Mouse (Mus musculus): ENCODE measurements at regions not wholly inside any gene's neighbourhood (a gene's known extent, or its start where the extent isn't known, plus 50 kb on each side); places are given as distances from the start of the nearest gene placed in this dataset.
"Not testable (repeated sequence)": the region's sequence is repeated elsewhere in the genome, so short reads cannot be mapped to it uniquely, and the experiment has no call there.

DNA sequence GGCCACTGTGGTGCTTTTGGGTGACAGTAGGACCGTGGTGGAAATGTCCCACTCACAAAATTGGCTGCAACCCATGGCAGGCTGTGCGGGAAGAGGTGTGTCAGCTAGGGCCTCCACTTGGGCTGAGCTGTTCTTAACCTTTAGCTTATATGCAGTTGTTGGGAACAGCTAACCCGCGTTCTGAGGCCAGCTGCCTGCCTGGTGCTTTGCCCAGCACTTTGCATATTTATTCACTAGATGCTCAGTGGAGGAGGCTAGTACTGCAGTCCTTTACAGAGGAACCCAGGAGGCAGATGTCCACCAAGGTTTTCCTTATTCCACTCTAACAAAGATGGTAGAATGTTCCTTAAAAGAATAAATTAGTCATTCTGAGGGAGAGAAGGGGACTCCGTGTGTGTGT lies 101.3 kb downstream of the Sox2 start:
- TF ChIP-seq TAL1 (conservative IDR thresholded peaks at IDR 0.05; ENCODE audit: low read depth, low read length) (no peak), GATA1 (IDR thresholded peaks at IDR 0.05; ENCODE audit: borderline replicate concordance, low read length) (no peak)
- Histone ChIP-seq H3K27me3 (ENCODE audit: insufficient read depth, low read length) (no peaks in the 10 kb centered on the region), H3K36me3 (replicated peaks) (no peaks in the 10 kb centered on the region), H3K4me3 (ENCODE audit: low read depth, low read length) (no peak overlapping the region), H3K9me3 (replicated peaks) (peaks cover 39% of the 10 kb centered on the region), H3K4me1 (ENCODE audit: insufficient read depth, low read depth, low read length) (no peaks in the 10 kb centered on the region)
- DNase-seq (ENCODE audit: low spot score) (no peak), ATAC-seq (ENCODE audit: extremely low read depth, insufficient number of reproducible peaks, low FRiP score, poor library complexity, severe bottlenecking) (no peak)

DNA sequence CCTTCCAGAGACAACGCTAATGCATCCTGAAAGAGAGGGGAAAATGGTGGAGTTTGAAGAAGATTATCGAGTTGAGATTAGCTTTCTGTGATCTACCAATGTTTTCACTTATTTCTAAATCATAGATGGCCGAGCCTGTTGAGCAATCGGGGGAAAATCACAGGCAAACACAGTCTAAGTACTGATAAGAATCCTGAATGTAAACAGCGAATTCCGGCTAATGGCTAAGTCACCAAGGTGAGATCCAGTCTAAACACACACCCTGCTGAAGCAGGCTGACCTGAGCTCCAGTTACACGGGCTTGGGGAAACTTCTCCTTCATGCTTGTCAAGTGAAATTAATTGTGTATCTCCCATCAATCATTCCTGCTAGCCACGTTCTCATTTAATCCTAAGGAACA lies 103.4 kb downstream of the Sox2 start:
- Histone ChIP-seq H3K36me3 (replicated peaks) (no peaks in the 10 kb centered on the region), H3K4me3 (ENCODE audit: low read depth, low read length) (no peak overlapping the region), H3K27me3 (ENCODE audit: insufficient read depth, low read length) (no peaks in the 10 kb centered on the region), H3K4me1 (ENCODE audit: insufficient read depth, low read depth, low read length) (no peaks in the 10 kb centered on the region), H3K9me3 (replicated peaks) (peaks cover 38% of the 10 kb centered on the region)
- no peak for ATAC-seq (ENCODE audit: extremely low read depth, insufficient number of reproducible peaks, low FRiP score, poor library complexity, severe bottlenecking)
- no peak for DNase-seq (ENCODE audit: low spot score)
- no peak for TF ChIP-seq GATA1 (IDR thresholded peaks at IDR 0.05; ENCODE audit: borderline replicate concordance, low read length)
- TF ChIP-seq TAL1 (conservative IDR thresholded peaks at IDR 0.05; ENCODE audit: low read depth, low read length), result no peak
- no peak for TF ChIP-seq GATA2 (IDR thresholded peaks at IDR 0.05; ENCODE audit: borderline replicate concordance, low read depth, low read length)
- no peak for TF ChIP-seq POLR2AphosphoS5 (IDR thresholded peaks at IDR 0.05; ENCODE audit: insufficient replicate concordance, low read depth, low read length)
- TF ChIP-seq CTCF (IDR thresholded peaks at IDR 0.05; ENCODE audit: low read depth, low read length), result no peak

DNA sequence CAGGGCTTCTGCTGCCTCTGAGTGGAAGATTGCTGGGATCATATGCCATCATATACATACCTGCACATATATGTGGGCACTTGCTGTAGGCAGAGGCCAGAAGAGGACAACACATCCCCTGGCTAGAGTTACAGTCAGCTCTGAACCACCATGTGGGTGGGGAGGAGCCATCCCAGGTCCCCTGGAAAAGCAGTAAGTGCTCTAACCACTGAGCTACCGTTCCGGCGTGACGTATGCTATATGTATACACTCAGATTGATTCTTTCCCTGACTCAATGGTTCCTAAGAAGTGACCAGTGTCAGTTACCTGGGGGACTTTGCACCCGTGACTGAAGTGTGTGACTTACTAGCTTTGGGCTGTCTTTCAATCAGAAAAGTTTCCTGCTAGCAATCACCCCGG lies 104.6 kb downstream of the Sox2 start:
- TF ChIP-seq GATA2 (IDR thresholded peaks at IDR 0.05; ENCODE audit: borderline replicate concordance, low read depth, low read length), result no peak
- TF ChIP-seq CTCF (IDR thresholded peaks at IDR 0.05; ENCODE audit: low read depth, low read length), result no peak
- TF ChIP-seq GATA1 (IDR thresholded peaks at IDR 0.05; ENCODE audit: borderline replicate concordance, low read length), result no peak
- no peak for TF ChIP-seq TAL1 (conservative IDR thresholded peaks at IDR 0.05; ENCODE audit: low read depth, low read length)
- TF ChIP-seq POLR2AphosphoS5 (IDR thresholded peaks at IDR 0.05; ENCODE audit: insufficient replicate concordance, low read depth, low read length), result no peak
- H3K4me1 ChIP-seq (ENCODE audit: insufficient read depth, low read depth, low read length), result no peaks in the 10 kb centered on the region
- no peaks in the 10 kb centered on the region for H3K27me3 ChIP-seq (ENCODE audit: insufficient read depth, low read length)
- peaks cover 37% of the 10 kb centered on the region for H3K9me3 ChIP-seq (replicated peaks)
- no peak overlapping the region for H3K4me3 ChIP-seq (ENCODE audit: low read depth, low read length)
- ATAC-seq (ENCODE audit: extremely low read depth, insufficient number of reproducible peaks, low FRiP score, poor library complexity, severe bottlenecking) (no peak), DNase-seq (ENCODE audit: low spot score) (no peak)
- no peaks in the 10 kb centered on the region for H3K36me3 ChIP-seq (replicated peaks)

DNA sequence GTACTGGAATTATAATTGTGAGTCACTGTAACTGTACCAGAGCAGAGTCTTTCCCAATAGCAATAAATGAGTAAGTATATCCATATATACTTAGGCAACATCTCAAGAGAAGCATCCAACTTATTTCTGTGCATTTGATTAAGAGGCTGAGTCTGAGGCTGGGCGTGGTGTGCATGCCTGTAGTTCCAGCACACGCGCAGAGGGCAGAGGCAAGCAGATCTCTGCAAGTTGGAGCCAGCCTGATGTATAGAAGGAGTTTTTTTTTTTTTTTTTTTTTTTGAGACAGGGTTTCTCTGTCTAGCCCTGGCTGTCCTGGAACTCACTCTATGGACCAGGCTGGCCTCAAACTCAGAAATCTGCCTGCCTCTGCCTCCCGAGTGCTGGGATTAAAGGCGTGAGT lies 105.1 kb downstream of the Sox2 start:
- not testable (repeated sequence) for H3K27me3 ChIP-seq (ENCODE audit: insufficient read depth, low read length); ATAC-seq (ENCODE audit: extremely low read depth, insufficient number of reproducible peaks, low FRiP score, poor library complexity, severe bottlenecking); DNase-seq (ENCODE audit: low spot score); H3K4me1 ChIP-seq (ENCODE audit: insufficient read depth, low read depth, low read length); H3K4me3 ChIP-seq (ENCODE audit: low read depth, low read length); H3K36me3 ChIP-seq (replicated peaks)
- peaks cover 39% of the 10 kb centered on the region for H3K9me3 ChIP-seq (replicated peaks)

DNA sequence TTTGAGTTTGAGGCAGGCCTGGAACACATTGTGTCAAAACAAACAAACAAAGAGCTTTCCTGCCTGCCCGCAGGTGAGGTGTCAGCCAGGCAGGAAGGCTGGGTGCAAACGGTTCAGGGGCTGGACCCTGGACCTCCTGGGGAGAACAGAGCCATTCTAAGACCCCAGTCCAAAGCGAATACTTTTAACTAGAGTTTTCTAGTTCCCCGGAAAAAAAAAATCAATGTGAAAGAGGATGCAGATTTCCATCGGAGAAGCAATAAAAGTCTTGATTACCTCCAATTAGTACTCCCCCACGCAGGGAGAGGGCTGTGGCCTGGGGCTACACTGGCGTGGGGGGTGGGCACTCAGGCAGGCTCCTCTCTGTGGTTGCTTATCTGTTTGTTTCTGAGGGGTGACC lies 106.4 kb downstream of the Sox2 start:
- H3K9me3 ChIP-seq (replicated peaks), result peaks cover 42% of the 10 kb centered on the region
- DNase-seq (ENCODE audit: low spot score) (no peak), ATAC-seq (ENCODE audit: extremely low read depth, insufficient number of reproducible peaks, low FRiP score, poor library complexity, severe bottlenecking) (no peak)
- no peaks in the 10 kb centered on the region for H3K27me3 ChIP-seq (ENCODE audit: insufficient read depth, low read length)
- H3K4me1 ChIP-seq (ENCODE audit: insufficient read depth, low read depth, low read length), result no peaks in the 10 kb centered on the region
- H3K36me3 ChIP-seq (replicated peaks), result no peaks in the 10 kb centered on the region
- no peak overlapping the region for H3K4me3 ChIP-seq (ENCODE audit: low read depth, low read length)
- TF ChIP-seq GATA1 (IDR thresholded peaks at IDR 0.05; ENCODE audit: borderline replicate concordance, low read length), result no peak
- TF ChIP-seq POLR2AphosphoS5 (IDR thresholded peaks at IDR 0.05; ENCODE audit: insufficient replicate concordance, low read depth, low read length), result no peak
- no peak for TF ChIP-seq GATA2 (IDR thresholded peaks at IDR 0.05; ENCODE audit: borderline replicate concordance, low read depth, low read length)
- no peak for TF ChIP-seq TAL1 (conservative IDR thresholded peaks at IDR 0.05; ENCODE audit: low read depth, low read length)
- no peak for TF ChIP-seq CTCF (IDR thresholded peaks at IDR 0.05; ENCODE audit: low read depth, low read length)

DNA sequence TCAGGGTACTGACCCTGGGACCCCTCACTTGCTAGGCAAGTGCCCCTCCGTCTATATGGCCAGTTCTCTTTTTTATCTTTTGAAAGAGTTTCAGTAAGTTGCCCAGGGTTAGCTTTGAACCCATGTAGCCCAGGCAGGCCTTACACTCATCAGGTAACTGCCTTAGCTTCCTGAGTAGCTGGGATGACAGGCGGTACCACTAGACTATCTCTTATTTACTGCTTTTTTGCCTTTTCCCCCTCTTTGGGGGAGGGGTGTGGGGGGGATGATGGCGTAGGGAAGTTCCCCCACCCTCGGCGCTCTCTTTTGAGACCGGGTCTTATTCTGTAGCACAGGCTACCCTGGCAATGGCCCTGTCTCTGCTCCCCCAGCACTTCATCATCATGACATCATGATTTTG lies 106.9 kb downstream of the Sox2 start:
- ATAC-seq (ENCODE audit: extremely low read depth, insufficient number of reproducible peaks, low FRiP score, poor library complexity, severe bottlenecking) (no peak), DNase-seq (ENCODE audit: low spot score) (no peak)
- no peaks in the 10 kb centered on the region for H3K4me1 ChIP-seq (ENCODE audit: insufficient read depth, low read depth, low read length)
- no peaks in the 10 kb centered on the region for H3K27me3 ChIP-seq (ENCODE audit: insufficient read depth, low read length)
- peaks cover 38% of the 10 kb centered on the region for H3K9me3 ChIP-seq (replicated peaks)
- H3K36me3 ChIP-seq (replicated peaks), result no peaks in the 10 kb centered on the region
- TF ChIP-seq TAL1 (conservative IDR thresholded peaks at IDR 0.05; ENCODE audit: low read depth, low read length), result no peak
- TF ChIP-seq GATA1 (IDR thresholded peaks at IDR 0.05; ENCODE audit: borderline replicate concordance, low read length), result no peak
- no peak for TF ChIP-seq CTCF (IDR thresholded peaks at IDR 0.05; ENCODE audit: low read depth, low read length)
- TF ChIP-seq POLR2AphosphoS5 (IDR thresholded peaks at IDR 0.05; ENCODE audit: insufficient replicate concordance, low read depth, low read length), result no peak
- no peak for TF ChIP-seq GATA2 (IDR thresholded peaks at IDR 0.05; ENCODE audit: borderline replicate concordance, low read depth, low read length)
- no peak overlapping the region for H3K4me3 ChIP-seq (ENCODE audit: low read depth, low read length)

DNA sequence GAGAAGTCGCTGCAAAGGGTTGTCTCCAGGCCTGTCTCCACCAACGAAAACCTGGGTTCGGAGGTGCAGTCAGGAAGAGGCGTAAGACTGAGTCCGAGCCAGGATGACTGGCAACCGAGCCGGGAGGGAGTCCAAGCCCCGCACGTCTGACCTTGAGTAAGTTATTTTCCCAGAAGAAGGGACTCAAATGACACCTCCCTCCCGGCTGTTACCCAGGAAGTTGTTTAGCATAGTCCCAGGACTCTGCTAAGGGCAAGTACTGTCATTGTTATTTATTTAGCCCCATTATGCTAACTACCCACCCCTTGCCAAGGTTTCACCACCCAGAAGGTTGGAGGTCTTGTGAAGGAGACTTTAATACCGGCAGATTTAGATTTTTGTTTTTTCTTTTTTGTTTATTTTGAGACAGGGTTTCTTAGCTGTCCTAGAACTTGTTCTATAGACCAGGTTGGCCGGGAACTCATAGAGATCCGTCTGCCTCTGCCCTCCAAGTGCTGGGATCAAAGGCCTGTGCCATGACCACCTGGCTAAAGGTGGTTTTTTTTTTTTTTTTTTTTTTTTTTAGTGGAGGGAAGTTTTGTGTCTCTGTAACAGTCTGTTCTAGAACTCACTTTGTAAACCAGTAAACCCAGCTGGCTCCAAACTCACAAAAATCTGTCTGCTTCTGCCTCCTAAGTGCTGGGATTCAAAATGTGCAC lies 107.8 kb downstream of the Sox2 start:
- TF ChIP-seq GATA1 (IDR thresholded peaks at IDR 0.05; ENCODE audit: borderline replicate concordance, low read length) (no peak), POLR2AphosphoS5 (IDR thresholded peaks at IDR 0.05; ENCODE audit: insufficient replicate concordance, low read depth, low read length) (no peak), TAL1 (conservative IDR thresholded peaks at IDR 0.05; ENCODE audit: low read depth, low read length) (no peak), GATA2 (IDR thresholded peaks at IDR 0.05; ENCODE audit: borderline replicate concordance, low read depth, low read length) (no peak), CTCF (IDR thresholded peaks at IDR 0.05; ENCODE audit: low read depth, low read length) (no peak)

More for the DNA sequence above, 107.8 kb downstream of the Sox2 start:
- H3K4me3 ChIP-seq (ENCODE audit: low read depth, low read length), result no peak overlapping the region
- ATAC-seq (ENCODE audit: extremely low read depth, insufficient number of reproducible peaks, low FRiP score, poor library complexity, severe bottlenecking) (no peak), DNase-seq (ENCODE audit: low spot score) (no peak)
- H3K4me1 ChIP-seq (ENCODE audit: insufficient read depth, low read depth, low read length), result no peaks in the 10 kb centered on the region
- no peaks in the 10 kb centered on the region for H3K27me3 ChIP-seq (ENCODE audit: insufficient read depth, low read length)
- peaks cover 41% of the 10 kb centered on the region for H3K9me3 ChIP-seq (replicated peaks)
- H3K36me3 ChIP-seq (replicated peaks), result no peaks in the 10 kb centered on the region

All from G1E (cell line).